Mouse (Mus musculus) ovary, adult 18-20 months (tissue): ENCODE results near the gene Ankrd17.
A peak's percentile ranks its signal among the peaks of the same experiment; 100 is the strongest.

Source experiments
- DNase-seq: peaks from one replicate; pipeline ENCODE4 v3.0.0; 2022; ENCODE audit warnings: low spot score, mixed read lengths

The Ankrd17 gene

DNA sequence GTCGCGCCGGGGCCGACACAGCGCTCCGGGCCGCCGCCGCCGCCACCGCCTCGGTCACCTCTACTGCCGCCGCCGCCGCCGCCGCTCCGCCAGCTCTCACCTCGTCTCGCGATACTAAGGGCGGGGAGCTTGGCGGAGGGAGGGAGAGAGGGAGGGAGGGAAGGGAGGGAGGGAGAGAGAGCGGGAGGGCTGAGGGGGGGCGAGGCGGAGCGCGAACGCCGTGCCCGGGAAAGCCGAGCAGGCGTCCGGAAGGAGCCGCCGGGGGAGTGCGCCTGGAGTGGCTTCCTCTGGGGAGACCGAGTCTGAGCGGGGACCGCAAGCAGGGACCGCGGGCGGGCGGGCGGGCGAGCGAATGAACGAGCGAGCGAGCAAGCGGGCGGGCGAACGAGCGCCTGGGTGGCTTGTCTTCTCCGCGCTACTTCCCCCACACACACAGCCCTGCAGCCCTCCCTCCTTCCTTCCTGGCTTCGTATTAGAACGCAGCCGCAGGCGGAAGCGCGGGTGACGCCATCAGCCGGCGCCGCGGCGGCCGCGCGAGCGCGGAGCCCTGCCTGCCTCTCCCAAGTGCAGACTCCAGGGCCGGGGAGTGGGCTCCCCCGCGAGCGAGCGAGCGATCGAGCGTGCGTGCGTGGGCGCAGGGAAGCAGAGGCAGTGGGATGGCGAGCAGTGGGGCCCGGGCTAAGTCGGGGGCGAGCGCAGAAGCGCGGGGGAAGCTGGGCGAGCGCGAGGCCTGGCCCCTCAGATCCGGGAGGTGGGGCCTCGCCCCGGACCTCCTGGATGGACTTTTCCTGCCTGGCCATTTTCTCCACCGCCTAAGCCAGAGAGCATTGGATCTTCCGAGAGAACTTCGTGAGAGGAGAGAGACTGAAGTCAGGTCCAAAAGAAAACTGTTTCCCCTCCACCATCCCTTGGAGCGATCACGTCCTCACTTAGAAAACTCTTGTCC lies at the start of gene Ankrd17:
Gene Ankrd17 (minus strand): TSS at position 457 of the 946 bp plus-strand sequence.
- peak; percentile 87 for DNase-seq

DNA sequence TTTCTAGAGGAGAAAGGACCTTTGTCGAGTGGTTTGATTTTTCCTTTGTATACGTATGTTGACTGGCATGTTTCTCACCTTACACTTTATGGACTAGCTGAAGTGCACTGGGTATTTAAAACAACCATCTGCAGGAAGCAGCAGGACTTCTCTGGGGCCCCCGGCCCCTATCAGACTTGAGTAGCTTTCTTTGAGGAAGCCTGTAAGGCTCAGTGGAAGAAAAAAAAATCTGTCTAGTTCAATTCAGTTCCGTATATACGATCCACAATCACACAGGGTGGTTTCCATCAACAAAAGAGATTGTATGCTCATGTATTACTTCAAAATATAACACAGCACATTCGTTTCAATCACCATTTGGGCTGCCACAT lies 48.5 kb upstream of the Ankrd17 start:
- no peak for DNase-seq

DNA sequence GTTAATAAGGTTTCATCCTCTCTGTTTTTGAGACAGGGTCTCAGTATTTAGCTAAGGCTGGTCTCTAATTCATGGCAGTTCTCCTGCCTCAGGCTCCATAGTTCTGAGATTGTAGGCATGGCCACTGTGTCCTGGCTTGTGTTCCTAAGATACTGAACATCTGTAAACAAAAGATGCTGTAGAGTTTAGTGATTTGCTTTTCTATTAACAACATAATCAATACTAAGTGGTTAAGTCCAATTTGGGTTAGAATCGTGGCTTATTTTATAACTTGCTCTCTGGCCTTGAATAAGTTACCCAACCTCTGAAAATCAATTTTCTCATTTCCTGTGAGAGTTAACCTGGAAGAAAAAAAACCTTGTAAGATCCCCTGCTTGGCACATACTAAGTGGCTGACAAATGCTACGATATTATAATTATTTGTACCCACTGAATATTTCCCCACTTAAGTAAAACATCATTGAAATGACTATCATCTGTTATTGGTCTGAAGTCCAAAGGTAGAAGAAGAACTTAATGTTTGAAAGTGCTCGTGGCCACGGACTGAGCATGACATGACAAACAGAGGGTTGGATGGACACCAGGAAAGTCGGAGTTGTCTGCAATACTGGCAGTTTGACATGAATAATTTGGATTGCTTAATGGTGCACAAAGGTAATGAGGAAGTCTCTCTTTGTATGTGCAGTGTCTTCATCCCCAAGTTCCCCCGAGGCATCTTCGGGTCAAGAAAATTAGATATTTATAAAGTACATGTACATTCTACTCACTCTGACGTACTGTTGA lies 48.0 kb upstream of the Ankrd17 start:
- DNase-seq: no peak

DNA sequence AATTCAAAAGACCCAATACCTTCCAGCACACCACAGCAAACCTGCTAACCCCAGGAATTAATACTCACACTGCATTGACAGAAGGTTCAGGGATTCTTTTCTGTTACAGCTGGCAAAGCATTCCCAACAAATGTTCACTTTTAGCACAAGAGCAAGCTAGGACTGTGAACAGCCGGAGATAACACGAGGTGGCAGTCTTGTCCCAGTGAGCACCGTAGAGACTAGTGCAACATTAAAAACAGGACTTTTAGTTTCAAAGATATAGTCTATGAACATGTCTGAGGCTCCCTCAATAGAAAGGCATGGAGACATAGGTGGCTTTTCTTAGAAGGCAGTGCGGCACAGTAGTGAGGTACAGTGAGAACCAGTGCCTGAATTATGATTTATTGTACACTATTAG lies 38.8 kb upstream of the Ankrd17 start:
- DNase-seq: no peak

DNA sequence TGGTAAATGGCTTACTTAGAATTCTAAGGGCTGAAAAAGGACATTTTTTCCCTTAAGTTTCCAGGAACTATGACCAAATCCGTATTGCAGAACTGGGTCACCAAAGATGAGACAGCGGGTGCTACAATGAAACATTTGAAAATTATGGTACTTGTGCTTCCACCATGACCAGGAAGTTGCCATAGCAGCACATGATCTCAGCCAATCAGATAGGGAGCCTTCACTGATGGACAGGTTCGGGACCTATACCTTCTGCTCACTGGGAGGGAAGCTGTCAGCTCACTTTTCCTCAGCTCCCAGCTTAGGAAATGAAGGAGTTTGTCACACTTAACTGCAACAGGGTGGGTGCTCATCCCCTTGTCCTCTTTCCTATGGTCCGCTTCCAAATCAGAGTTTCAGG lies 30.4 kb upstream of the Ankrd17 start:
- DNase-seq: no peak

DNA sequence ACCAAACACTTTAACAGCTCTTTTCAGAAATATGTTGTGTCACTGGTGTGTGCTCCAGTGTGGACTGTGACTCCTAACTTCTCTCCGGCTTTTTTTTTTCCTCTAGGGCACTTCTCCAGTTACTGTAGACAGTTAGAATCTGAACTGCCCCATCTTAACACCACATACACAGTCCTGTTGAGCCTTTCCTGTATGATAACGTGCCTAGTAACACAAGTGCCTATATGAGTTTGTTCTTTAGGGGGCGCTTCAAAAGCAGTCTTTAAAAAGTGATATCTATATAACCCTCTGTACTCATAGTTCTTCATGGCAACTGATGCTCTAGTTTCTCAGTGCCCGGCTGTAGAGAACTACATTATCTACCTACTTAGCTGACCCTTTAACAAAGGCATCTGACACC lies 27.9 kb upstream of the Ankrd17 start:
- DNase-seq: no peak

DNA sequence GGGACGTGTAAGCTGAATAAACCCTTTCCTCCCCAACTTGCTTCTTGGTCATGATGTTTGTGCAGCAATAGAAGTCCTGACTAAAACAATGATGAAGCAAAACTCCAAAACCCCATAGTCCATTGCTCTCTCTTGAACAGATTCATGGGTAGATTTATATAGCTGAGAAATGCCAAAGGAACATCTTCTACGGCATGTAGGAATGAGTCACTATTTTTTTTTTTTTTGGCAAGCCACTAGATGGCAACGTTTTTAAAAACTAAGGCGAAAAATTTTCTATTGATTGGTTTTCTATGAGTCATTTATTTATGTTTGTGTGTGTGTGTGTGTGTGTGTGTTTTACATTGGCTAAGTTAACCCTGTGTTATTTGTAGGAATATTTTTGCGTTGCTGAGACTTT lies 27.4 kb upstream of the Ankrd17 start:
- DNase-seq: no peak

DNA sequence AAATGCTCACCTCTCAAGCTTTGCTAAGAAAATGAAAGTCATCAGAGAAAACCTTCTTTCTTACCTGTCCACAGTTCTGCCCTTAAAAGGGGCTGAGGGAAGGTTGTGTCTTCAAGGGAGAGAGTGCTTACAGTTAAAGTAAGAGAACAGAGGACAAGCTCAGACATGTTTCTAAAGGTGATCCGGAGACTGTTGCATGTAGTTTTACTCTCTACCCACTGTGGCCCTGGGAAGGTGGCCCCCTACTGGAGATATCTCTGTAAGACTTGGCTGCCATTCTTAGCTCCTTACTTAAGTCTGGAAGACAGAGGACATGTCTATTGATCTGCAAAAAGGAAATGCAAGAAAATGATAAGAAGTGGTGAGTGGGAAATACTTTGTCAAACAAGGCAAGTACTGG lies 16.7 kb upstream of the Ankrd17 start:
- no peak for DNase-seq

DNA sequence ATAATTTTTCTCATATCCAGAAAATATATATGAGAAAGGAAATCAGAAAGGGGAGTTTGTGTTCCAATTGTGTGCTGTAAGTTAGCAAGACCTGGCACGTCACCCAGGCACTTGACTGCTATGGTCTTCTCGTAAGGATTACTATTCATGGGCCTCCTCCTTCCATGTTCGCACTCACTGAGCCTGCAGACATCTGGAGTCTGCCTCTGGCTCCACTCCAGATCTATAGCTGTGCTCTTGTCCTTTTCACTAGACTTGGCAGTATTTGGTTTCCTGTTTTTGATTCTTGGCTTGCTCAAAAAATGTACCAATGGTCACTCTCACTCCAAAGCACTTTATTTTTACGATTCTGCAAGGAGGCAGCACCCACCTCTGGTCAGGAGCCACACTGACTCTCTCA lies 15.1 kb upstream of the Ankrd17 start:
- no peak for DNase-seq

DNA sequence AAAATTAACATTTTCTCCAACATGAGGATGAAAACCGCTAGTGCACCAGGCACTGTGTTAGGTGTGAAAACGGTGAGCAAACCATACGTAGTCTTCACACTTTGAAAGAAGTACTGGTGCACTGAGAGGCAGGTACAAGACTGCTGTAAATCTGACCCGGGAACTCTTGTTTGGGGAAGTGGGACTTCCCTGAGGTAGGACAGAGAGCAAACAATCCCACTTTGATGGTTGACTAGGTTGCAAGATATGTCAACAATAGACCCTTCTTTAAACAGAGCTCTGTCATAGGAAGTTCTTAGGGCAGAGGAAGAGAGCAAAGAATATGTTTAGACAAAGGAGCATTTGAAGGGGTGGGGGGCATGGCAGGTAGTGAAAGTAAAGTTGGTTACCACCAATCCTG lies 7.3 kb upstream of the Ankrd17 start:
- DNase-seq: no peak

DNA sequence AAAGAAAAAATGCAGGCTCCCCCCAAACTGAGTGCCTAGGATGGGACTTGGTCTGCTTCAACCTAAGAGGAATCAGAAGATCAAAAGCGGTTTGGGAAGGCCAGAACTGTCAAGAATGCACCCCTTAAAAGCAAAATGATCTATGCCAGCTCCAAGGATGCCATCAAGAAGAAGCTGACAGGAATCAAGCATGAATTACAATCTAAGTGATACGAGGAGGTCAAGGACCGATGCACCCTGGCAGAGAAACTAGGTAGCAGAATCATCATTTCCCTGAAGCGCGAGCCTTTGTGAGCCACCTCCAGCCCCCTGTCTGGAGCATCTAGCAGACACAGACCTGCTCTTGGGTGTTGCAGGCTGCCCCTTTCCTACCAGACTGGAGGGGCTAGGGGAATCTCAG lies 4.0 kb upstream of the Ankrd17 start:
- DNase-seq: no peak

DNA sequence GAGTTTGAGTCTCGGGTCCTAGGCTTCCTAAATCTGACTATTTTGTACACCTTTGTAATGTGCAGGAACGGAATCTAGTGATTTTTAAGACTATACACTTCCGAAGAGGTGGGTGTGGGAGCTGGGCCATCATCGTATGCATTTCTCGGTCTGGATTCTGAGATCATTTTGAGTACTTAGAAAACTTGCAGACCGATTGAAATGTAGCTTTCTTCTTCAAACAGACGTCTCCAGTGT lies 608 bp upstream of the Ankrd17 start, which contains the start of gene Gm9958:
Gene Gm9958 (plus strand): TSS at position 138 of the 237 bp plus-strand sequence.
- no peak for DNase-seq

DNA sequence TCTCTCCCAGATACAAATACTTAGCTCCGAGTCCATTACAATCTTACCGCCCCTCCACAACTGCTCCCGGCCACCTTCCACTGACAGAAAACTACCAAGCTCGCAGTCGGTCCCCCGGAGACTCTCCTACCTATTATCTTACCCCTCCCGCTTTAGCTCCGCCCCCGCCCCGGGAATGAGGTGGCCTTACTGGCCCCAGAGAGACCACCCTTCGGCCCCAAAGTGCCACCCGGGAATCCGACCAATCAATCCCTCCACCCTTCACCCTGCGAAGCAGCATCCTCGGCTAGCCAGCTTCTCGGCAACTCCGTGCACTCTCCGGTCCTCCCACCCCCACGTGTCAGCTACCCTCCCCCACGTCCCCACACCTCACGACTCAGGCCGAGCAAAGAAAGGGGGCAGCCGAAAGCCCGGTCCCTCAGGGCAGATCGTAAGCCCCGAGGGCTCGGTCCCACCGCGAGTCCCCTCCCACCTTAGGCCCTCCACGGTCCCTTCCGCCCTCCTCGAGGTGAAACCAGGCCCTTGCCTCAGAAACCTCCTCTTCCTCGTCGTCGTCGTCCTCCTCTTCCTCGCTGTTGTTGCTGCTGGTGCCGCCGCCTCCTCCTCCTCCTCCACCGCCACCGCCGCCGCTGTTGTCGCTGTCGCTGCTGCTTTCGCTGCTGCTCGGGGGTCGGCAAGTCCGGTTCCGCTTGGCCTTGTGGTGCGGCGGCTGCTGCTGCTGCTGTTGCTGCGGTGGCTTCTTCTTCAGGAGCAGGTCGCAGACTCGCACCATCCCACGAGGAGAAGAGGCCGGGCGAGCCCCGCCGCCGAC lies 1.0 kb downstream of the Ankrd17 start:
- DNase-seq: peak; percentile 40

DNA sequence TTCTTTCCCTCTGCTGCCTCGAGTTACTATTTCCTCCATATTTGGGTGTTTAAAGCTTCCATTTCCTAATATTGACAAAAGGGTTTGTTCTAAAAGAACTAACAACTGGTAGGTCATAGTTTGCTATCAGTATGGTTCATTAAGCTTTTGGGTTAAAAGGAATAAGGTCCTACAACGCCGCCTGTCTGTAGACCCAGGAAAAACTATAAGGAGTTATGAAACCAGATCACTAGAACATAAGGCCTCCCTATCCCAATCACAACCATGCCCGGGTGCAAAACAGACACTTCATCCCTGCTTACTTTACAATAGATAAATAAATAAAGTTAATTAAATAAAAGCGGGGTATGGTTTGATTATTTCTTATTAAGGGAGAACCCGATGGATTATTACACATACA lies 1.9 kb downstream of the Ankrd17 start:
- peak; percentile 37 for DNase-seq

DNA sequence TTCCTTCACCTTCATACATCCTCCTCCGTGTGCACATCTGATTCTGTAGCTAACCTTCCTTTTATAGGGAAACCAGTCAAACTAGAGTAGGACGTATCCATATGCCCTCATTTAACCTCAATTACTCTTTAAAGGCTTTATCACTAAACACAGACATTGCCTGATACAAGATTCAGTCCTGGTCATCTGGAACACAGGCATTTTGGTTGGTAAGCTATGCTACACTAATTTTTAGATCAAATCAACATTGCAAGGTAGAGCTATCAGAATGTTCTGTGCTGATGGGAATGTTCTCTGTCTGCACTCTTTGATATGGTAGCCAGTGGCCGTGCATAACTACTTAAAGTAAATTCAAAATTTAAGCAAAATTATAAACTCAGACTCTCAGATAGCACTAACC lies 10.6 kb downstream of the Ankrd17 start:
- DNase-seq: no peak

DNA sequence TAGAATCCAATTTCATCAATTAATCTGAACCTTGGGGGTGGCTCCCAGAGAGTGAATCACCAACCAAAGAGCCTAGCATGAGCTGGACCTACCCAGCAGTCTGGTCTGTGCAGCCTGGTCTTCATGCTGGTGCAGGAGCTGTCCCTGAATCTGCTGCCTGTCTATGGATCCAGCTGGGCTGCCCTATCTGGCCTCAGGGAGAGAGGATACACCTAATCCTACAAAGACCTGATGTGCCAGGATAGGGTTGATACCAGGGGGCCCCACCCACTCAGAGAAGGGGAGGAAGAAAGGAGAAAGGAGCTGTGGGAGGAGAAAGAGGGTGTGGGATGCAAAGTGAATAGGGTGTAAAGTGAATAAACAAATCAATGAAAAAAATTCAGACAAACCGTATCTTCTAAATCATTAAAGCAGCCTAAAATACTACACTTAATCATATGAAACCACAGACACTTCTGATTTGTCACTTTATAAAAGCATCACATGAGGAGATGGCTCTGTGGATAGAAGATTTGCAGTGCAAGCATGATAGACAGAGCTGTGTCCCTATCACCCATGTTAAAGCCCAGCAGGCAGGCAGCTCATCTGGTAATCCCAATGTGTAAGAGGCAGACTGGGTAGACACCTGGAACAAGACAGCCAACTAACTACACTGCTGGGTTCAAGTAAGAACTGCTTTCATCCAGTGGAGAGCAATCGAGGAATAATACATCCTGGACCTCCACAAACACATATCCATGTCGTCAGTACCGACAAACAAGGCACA lies 12.6 kb downstream of the Ankrd17 start:
- DNase-seq: no peak

DNA sequence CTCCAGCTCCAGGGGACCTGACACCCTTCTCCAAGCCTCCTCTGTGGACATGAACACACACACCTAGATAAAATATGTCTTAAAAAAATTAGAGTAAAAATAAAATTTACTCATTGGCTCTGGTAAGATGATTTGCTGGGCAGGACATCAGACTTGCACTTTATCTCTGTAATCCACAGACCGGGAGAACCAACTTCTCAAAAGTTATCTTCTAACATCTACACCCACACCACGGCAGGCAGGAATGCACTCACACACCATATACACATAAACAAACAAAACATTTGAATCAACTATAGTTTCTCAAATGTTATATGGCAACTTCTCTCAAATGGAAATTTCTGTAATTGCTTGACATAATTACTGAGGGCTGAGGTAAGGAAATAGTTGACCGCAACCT lies 19.5 kb downstream of the Ankrd17 start:
- no peak for DNase-seq

DNA sequence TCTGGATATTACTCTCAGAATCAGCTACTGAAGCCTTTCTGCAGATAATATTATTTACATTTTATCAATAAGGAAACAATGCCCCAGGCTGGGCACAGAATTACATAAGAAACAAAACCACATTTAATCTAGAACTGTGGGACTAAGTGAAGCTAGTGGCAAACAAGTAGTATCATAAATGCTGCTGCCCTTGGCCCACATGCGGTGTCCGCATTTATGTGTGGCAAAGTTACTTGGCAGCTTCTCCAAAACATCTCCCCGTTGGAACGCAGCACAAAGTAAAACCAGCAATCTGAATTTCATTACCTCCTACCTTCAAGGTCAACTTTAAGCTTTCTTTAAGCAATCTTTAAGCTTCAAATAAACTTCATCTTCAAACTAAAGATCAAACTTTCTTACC lies 25.5 kb downstream of the Ankrd17 start:
- peak; percentile 10 for DNase-seq

DNA sequence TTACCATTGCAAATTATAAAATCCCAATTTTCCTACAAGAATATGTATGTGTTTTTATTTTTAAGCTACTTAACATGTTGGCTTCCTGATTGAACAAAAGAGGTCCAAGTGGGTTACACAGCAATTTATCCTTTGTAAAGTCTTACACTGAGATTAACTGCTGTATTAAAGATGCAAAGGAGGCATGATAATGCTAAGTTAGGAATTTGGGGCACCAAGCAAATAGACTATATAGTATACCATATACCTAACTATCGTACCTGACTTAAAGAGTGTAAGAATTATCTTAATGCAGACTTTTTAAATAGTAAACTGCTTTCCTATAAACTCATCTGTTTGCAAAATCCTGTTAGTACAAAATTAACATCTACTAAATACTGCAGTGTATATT lies 26.4 kb downstream of the Ankrd17 start:
- DNase-seq: no peak

DNA sequence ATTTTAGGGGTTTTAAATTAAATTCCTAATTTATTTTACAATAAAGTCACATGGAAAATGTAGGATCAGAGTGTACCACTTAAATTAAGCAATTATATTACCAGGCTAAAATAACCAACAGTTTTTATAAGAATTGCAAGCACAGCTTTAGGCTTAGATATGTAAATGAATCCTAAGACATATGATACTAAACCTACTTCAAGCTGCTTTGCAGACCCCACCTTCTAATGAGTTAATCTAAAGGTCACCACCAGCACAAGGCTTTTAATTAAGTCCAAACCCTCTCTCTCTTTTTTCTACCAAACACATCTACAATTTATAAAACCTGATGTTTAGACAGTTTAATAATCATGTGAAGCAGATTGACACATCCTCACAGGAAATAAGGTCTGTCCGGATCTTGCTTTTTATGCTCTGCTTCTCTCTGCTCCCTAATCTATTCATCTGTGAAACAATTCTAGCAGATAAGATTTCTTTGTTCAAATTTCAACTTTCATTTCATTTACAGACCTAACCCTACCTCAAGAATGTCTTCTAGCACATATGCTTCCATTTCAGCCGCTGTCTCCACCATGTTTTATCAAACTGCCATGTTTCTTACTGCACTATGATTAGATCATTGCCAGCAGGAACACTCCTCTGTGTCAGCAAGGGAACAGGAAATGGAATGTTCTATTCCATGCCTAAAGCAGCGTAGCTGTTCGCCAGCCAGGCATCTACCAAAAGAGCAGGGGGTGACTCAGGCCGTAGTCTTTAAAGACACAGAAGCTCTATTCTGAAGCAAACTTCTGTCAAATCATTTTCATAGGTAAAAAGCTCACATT lies 27.0 kb downstream of the Ankrd17 start:
- peak; percentile 12 for DNase-seq
